Mouse (Mus musculus) E14TG2a.4 (cell line): ENCODE data around the gene Tmem104.

Experiments used
- CTCF ChIP-seq: conservative IDR thresholded peaks from 2 replicates; pipeline ENCODE4 v1.5.1; 2014; ENCODE audit warnings: low read length
- NANOG ChIP-seq: IDR thresholded peaks from 2 replicates; pipeline ENCODE4 v1.6.1; 2014; ENCODE audit warnings: borderline replicate concordance, low read length, mixed read lengths
- POU5F1 ChIP-seq: IDR thresholded peaks from 2 replicates; pipeline ENCODE4 v1.6.1; 2014; ENCODE audit warnings: low read length, borderline replicate concordance

DNA sequence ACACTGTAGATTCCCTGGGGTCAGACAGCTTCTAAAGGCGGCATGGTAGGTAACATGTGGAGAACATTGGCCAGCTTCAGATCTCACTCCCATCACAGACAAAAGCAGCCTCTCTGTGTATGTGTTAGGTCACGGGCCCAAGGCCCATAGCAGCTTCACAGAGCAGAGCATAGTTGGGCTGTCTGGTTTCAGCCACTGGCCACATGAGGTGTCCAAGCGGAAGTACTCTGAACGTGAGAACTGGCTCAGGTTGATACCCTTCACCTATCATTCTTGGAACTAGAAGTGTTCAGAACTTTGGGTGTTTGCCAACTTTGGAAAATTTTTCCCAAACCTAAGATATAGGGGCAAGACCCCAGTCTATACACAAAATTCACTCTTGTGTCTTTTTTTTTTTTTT is 17.9 kb upstream of the Tmem104 start:
- TF ChIP-seq CTCF (no peak), POU5F1 (no peak), NANOG (no peak)
